In the genomic region with DNA sequence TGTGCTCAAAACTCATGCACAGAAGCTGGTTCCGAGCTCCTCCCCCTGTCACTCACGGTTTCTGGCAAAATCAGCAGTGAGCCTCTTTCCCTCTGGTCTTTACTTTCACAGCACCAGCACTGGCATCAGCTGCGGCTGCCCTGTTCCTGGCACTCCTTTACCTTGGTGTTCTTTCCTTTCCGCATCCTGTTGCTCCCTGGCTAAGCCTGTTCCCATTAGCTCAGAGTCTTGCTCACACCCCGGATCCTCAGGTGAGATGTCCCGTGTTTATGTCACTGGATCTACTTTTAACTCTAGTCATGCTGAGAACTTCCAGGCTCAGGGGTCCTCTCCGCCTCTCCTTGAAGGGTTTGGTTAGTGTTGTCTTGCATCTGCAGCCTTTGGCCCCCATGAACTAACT, we compare ENCODE assay signal across 19 mouse cellular contexts. TPM values are rescaled to one million over a fixed set of nuclear protein-coding genes. Genes with fewer than 3 reads are reported as not detected.
"Had no signal": no experiment of that assay in that cellular context is flagged by ENCODE, and none has a peak within 500 bp of the region (broad histone marks: within the 10 kb centered on the region; RNA-seq: fewer than 3 reads in every experiment).

No protein-coding gene starts in this region.

- ATAC-seq: lung, postnatal 0 days; midbrain, embryonic 13.5 days; midbrain, embryonic 15.5 days had no signal

- H3K9ac ChIP-seq: lung, embryonic 15.5 days; midbrain, embryonic 13.5 days; midbrain, embryonic 15.5 days; neural tube, embryonic 13.5 days; stomach, embryonic 15.5 days had no signal

- H3K9me3 ChIP-seq: lung, embryonic 15.5 days; midbrain, embryonic 13.5 days; midbrain, embryonic 15.5 days; neural tube, embryonic 13.5 days; stomach, embryonic 15.5 days had no signal

- H3K4me3 ChIP-seq: lung, embryonic 15.5 days; megakaryocyte, embryonic 14.5 days; midbrain, embryonic 13.5 days; midbrain, embryonic 15.5 days; neural tube, embryonic 13.5 days; stomach, embryonic 15.5 days had no signal

- H3K27me3 ChIP-seq: lung, embryonic 15.5 days; midbrain, embryonic 13.5 days; midbrain, embryonic 15.5 days; neural tube, embryonic 13.5 days; stomach, embryonic 15.5 days had no signal

- DNase-seq: lung, adult 2 months; lung, postnatal 14 days; lung, postnatal 36 days; right cerebral cortex, postnatal 14 days; spleen, adult 18-20 months; thymus, adult 2 months; thymus, postnatal 25 days; thymus, postnatal 4 days had no signal

- H3K27ac ChIP-seq: lung, embryonic 15.5 days; macrophage; midbrain, embryonic 13.5 days; midbrain, embryonic 15.5 days; neural tube, embryonic 13.5 days; stomach, embryonic 15.5 days; stomach, postnatal 0 days had no signal

- H3K4me2 ChIP-seq: midbrain, embryonic 11.5 days; midbrain, embryonic 13.5 days; midbrain, embryonic 15.5 days; neural tube, embryonic 13.5 days had no signal

RNA-seq across cellular contexts. Expression of gene Aoc1, which starts 35.2 kb away (rescaled TPM):
- polyA plus RNA-seq: macrophage; midbrain, embryonic 11.5 days; midbrain, embryonic 13.5 days; midbrain, embryonic 15.5 days; neural tube, embryonic 11.5 days; neural tube, embryonic 13.5 days; stomach, postnatal 0 days had no signal
